Mouse (Mus musculus) C2C12 (cell line): ENCODE results near the gene Tstd2. TPM values are rescaled to one million over a fixed set of nuclear protein-coding genes. Genes with fewer than 3 reads are reported as not detected.

Source experiments
- H3K27me3 ChIP-seq: one replicate; pipeline ENCODE4 v1.6.1; 2011; ENCODE audit not compliant: control insufficient read depth, insufficient read depth, insufficient read length
- H3K36me3 ChIP-seq: one replicate; pipeline ENCODE4 v1.6.1; 2011; ENCODE audit not compliant: control insufficient read depth, insufficient read depth
- H3K4me3 ChIP-seq: one replicate; pipeline ENCODE4 v1.5.1; 2011; ENCODE audit warnings: mild to moderate bottlenecking, control low read depth; ENCODE audit not compliant: poor library complexity, insufficient read depth, severe bottlenecking
- H3K79me2 ChIP-seq: one replicate; pipeline ENCODE4 v1.6.1; 2011; ENCODE audit not compliant: control insufficient read depth, insufficient read depth
- H3K79me3 ChIP-seq: one replicate; pipeline ENCODE4 v1.6.1; 2011; ENCODE audit warnings: low read depth, control low read depth
- H3ac ChIP-seq: one replicate; pipeline ENCODE3; 2011; ENCODE audit warnings: low read depth; ENCODE audit not compliant: control insufficient read depth, insufficient read length
- CEBPB ChIP-seq: IDR thresholded peaks from one replicate; pipeline ENCODE4 v1.6.1; 2011; ENCODE audit warnings: low read depth, mild to moderate bottlenecking, control low read depth, moderate library complexity
- CTCF ChIP-seq: IDR thresholded peaks from one replicate; pipeline ENCODE4 v1.5.1; 2011; ENCODE audit not compliant: control insufficient read depth, insufficient read depth, insufficient read length
- FOSL1 ChIP-seq: IDR thresholded peaks from one replicate; pipeline ENCODE4 v1.8.0; 2011; ENCODE audit warnings: mild to moderate bottlenecking, low read length; ENCODE audit not compliant: poor library complexity, insufficient read depth, severe bottlenecking
- MAX ChIP-seq: IDR thresholded peaks from one replicate; pipeline ENCODE4 v1.6.1; 2011; ENCODE audit warnings: mild to moderate bottlenecking, control low read depth
- MYOD1 ChIP-seq: IDR thresholded peaks from one replicate; pipeline ENCODE4 v1.6.1; 2011; ENCODE audit warnings: low read depth; ENCODE audit not compliant: control insufficient read depth, insufficient read length
- MYOG ChIP-seq: IDR thresholded peaks from one replicate; pipeline ENCODE4 v1.6.1; 2011; ENCODE audit not compliant: control insufficient read depth, insufficient read length; ENCODE audit errors: extremely low read depth
- USF1 ChIP-seq: IDR thresholded peaks from one replicate; pipeline ENCODE4 v1.6.1; 2011; ENCODE audit warnings: low read depth, mild to moderate bottlenecking, control low read depth, moderate library complexity
- polyA plus RNA-seq: library from polyadenylated mRNA; unstranded; fragments of >200 nt; fragmentation: generic; extraction: Trizol; gene quantifications from one replicate; pipeline ENCODE4 v1.2.1, GENCODE M21; 2012; ENCODE audit warnings: missing spikeins

Tstd2 gene
- polyA plus RNA-seq, 1 experiment, result 15.5 TPM

DNA sequence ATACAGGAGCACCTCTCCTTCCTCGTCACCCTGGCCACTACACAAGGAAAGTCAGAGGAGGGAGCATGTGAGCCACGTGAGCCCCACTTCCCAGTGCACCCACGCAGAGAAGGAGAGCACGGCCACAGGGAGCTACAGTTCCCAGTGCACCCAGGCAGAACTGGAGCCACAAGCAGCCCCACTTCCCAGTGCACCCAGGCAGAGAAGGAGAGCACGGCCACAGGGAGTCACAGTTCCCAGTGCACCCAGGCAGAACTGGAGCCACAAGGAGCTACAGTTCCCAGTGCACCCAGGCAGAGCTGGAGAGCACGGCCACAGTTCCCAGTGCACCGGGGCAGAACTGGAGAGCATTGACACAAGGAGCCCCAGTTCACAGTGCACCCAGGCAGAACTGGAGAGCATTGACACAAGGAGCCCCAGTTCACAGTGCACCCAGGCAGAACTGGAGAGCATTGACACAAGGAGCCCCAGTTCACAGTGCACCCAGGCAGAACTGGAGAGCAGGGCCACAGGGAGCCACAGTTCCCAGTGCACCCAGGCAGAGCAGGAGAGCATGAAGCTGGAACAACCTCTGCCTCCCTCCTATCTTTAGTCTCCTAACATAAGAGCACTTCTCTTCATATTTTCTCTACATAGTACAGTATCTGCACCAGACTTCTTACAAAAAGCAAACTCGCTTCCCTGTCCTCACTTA is 9.0 kb downstream of the Tstd2 start:
- Histone ChIP-seq H3K79me3 (peaks cover 1% of the 10 kb centered on the region), H3ac (no peak overlapping the region), H3K27me3 (no peaks in the 10 kb centered on the region), H3K4me3 (no peak overlapping the region), H3K79me2 (peaks cover 14% of the 10 kb centered on the region), H3K36me3 (peaks cover 78% of the 10 kb centered on the region)
- no peak for TF ChIP-seq USF1
- TF ChIP-seq CEBPB, result no peak
- TF ChIP-seq FOSL1, result no peak
- TF ChIP-seq MYOG, result no peak
- no peak for TF ChIP-seq MAX
- TF ChIP-seq CTCF, result no peak
- no peak for TF ChIP-seq MYOD1

DNA sequence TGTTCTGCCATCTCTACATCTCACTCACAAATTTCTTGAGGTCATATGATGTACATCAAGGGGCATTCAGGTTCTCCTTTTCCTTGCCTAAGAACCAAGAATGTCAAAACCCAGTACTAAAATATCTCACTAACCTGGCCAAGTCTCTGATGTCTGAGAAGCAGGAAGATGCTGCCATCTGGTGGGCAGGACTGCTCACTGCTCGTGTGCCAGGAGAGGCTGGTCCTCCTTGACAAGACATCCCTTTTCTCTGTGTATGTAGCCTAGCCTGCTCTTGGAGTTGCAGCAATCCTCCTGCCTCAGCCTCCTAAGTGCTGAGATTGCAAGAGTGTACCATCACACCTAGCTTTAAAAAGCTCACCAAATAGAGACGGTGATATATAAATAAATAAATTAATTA is 12.0 kb downstream of the Tstd2 start:
- H3K36me3 ChIP-seq, result peaks cover 79% of the 10 kb centered on the region
- TF ChIP-seq CTCF, result peak; percentile 88
- no peak for TF ChIP-seq MYOD1
- H3ac ChIP-seq, result no peak overlapping the region
- no peak overlapping the region for H3K4me3 ChIP-seq
- no peaks in the 10 kb centered on the region for H3K27me3 ChIP-seq
- no peaks in the 10 kb centered on the region for H3K79me3 ChIP-seq
- no peaks in the 10 kb centered on the region for H3K79me2 ChIP-seq

DNA sequence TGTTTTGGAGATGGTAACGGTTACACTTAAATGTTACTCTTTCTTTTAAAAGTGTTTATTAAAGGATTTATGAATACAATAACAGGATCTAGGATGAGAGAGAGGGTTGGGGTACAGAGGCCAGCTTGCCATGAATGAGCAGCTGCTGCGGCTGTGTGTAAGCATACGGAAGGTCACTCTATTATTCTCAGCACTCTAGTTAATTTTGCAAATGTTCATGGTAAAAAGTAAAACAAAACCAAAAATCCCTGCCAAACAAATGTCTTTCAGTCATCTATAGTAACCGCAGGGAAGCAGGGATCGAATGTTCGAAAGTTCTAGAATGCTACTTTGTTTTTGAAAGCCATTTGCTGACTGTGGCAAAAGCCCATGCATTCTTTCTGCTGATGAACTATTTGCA is 15.1 kb downstream of the Tstd2 start:
- H3K36me3 ChIP-seq, result peaks cover 84% of the 10 kb centered on the region
- TF ChIP-seq MYOG (no peak), MYOD1 (no peak), USF1 (no peak), CEBPB (no peak), FOSL1 (no peak)
- H3K79me3 ChIP-seq, result no peaks in the 10 kb centered on the region
- no peaks in the 10 kb centered on the region for H3K27me3 ChIP-seq
- H3K79me2 ChIP-seq, result no peaks in the 10 kb centered on the region
- H3K4me3 ChIP-seq, result no peak overlapping the region
- H3ac ChIP-seq, result no peak overlapping the region

DNA sequence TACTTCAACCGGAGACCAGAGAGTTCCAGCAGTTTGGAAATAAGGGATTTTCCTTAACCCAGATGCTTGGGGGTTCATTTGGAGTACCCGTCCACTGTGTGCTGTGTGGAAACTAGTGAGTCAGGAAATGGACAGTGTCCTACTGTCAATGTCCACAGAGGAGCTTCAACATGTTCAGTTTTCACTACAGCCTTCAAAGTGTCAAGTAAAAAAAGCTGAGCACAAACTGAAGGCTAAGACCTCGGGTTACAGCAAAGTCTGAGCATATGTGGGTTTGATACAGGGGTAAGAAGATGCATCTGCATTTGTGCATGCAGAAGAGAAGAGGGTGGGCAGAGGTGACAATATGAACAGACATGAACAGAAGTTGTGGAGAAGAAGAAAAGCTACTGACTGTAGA is 17.7 kb downstream of the Tstd2 start:
- Histone ChIP-seq H3K4me3 (no peak overlapping the region), H3K36me3 (peaks cover 93% of the 10 kb centered on the region), H3K79me3 (no peaks in the 10 kb centered on the region), H3K79me2 (no peaks in the 10 kb centered on the region), H3ac (no peak overlapping the region), H3K27me3 (no peaks in the 10 kb centered on the region)
- TF ChIP-seq FOSL1 (no peak), CTCF (no peak), MYOD1 (no peak), MYOG (no peak), USF1 (no peak), MAX (no peak), CEBPB (no peak)

DNA sequence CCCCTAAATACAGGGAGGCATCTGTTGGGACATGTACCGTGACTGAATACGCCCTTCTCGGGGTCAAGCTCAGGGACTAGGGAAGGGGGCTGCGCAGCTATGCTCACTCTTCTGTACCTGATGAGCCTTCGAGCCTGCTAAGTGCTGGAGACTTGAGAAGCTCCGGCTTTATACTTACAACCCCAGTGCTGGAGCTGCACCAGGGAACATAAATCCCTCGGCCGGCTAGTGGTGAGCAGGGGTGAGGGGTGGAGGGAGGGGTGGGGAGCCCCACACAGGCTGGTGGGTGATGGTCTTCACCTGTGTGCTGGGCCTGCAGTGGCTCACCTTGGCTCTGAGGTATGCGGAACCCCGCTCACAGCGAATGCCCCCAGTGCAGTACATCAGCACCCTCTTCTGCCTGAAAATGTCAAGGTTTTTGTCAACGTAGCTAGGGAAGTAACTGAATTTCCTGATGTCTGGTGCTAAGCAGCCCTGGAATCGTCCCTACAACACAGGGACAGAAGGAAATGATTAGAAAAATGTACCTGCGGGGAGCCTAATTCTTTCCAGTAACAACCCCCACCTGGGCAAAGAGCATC is 18.9 kb downstream of the Tstd2 start:
- Histone ChIP-seq H3K79me2 (no peaks in the 10 kb centered on the region), H3ac (no peak overlapping the region), H3K27me3 (no peaks in the 10 kb centered on the region), H3K4me3 (no peak overlapping the region), H3K36me3 (peaks cover 93% of the 10 kb centered on the region), H3K79me3 (no peaks in the 10 kb centered on the region)
- TF ChIP-seq CTCF (no peak), USF1 (no peak), MAX (no peak), MYOD1 (no peak), MYOG (no peak), FOSL1 (no peak), CEBPB (no peak)

DNA sequence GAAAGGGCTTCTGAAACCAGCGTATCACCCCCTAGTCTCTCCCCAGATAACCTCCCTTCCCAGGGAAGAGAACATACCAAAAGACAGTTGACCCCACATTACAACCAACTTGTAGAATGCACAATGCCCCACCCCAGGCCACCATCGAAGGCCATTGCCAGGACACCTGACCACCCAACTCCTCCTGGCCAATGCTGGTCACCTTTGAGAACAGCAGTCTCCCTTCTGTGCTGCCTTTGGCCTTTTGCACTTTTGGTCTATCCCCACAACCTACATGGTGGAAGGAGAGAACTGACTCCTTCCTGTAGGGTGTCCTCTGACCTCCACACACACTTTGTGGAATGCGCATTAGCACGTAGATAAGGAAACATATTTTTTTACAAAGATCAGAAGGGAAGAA is 21.0 kb downstream of the Tstd2 start:
- Histone ChIP-seq H3K36me3 (peaks cover 81% of the 10 kb centered on the region), H3ac (no peak overlapping the region), H3K79me2 (no peaks in the 10 kb centered on the region), H3K79me3 (no peaks in the 10 kb centered on the region), H3K27me3 (no peaks in the 10 kb centered on the region), H3K4me3 (no peak overlapping the region)
- no peak for TF ChIP-seq FOSL1
- no peak for TF ChIP-seq MAX
- no peak for TF ChIP-seq CEBPB
- no peak for TF ChIP-seq CTCF
